Mouse (Mus musculus): ENCODE measurements around the gene Grap.
"Not testable (repeated sequence)": the region's sequence is repeated elsewhere in the genome, so short reads cannot be mapped to it uniquely, and the experiment has no call there.

Gene Grap

DNA sequence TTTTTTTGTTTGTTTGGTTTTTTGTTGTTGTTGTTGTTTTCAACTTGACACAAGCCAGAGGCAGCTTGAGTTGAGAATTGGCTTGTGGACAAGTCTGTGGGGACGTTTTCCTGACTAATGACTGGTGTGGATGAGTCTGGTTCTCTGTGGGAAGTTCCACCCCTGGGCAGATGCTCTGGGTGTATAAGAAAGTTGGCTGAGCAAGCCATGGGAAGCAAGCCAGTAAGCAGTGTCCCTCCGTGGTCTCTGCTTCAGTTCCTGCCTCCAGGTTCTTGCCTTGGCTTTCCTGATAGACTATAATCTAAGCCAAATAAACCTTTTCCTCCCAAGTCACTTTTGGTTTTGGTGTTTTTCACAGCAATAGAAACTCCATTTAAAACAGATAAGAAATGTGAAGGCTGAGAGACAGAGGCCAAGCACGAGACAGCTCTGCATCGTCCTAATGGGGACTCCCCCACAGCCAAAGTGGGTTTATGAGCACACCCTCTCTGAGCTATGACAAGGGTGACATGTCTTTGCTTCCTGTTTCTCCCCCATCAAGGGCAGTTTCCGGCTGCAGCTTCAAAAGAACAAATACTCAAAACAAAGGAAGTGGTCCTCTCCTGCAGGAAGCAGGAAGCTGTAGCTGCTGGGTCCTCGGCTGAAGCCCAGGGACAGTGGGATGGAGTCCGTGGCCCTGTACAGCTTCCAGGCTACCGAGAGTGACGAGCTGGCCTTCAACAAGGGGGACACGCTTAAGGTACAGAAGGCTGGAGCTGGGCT lies at the start of gene Grap:
TSS of gene Grap (plus strand) at position 580 of the 762 bp plus-strand sequence.
- DNase-seq (ENCODE audit: low spot score), result no peak

DNA sequence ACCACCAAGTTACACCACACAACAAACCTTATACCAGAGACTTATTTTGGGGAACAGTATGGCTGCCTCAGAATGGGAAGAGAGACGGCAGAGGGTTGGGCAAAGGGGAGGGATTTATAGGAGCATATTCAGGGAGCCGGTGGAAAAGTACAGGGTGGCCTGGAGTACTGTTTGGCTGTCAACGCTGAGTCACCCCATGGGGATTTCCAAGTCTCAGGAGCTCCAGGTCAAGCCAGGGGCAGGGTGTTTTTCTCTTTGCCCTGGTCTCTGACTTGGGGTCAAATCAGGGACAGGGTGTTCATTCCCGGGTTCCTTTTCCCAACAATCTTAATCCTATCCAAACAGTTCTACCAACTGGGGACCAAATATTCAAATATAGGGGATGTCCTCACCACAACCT lies 45.0 kb upstream of the Grap start:
- DNase-seq (ENCODE audit: low spot score), result no peak

DNA sequence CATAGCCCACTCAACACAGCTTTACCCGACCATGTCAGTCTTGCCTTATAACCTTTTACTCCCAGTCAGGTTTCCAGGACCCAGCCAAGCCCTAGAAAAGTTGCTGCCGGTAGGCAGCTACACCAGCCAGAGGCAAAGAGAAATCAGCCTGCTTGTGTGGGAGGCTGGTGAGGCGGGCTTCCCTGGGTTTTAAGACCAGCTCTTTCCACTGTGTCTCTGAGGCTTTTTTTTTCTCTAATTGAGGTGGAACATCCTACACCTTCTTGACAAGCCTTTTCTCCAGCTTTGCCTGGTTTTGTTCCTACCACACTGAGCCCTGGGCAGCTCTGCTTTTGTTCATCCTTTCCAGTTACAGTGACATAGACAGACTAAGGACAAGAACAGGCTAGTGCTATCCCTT lies 41.9 kb upstream of the Grap start:
- no peak for DNase-seq (ENCODE audit: low spot score)

DNA sequence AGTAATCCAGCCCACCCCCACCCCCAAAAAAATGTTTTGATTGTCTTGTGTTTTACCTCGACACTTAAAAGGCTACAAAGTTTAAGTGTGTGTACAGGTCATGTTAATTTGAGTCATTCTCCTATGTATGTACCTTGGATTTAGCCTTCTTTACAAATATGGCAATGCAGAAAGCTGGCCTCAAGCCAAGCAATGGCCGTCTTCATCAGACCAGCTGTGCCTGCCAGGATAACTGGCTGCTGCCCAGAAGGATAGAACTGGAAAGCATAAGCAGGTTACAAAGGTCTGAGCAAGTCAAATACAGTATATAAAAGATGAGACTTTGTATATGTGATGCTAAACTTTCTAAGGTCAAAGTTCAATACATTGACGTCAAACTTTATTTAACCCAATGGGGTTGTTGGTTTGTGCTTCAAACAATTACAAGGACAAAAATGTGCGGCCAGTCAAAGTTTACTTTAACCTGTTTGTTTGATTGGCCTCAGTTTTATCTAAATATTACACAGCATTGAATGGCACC lies 40.9 kb upstream of the Grap start:
- DNase-seq (ENCODE audit: low spot score), result no peak

DNA sequence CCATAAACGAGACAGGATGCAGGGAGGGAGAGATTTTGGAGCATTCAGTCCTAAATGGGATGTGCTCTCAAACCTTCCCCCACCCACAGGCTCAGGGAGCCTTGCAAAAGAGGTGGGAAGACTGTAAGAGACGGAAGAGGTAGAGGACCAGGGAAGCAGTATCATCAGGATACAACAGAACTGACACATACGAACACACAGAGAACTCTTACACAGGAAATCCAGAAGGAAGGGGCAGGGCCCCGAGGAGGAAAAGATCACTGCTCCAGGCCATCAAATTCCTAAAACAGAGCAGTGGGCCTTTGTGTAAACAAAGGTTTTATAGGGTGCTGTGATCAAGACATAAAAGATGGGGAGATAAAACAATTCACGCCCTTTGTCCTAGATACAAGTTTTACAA lies 38.7 kb upstream of the Grap start:
- DNase-seq (ENCODE audit: low spot score), result no peak

DNA sequence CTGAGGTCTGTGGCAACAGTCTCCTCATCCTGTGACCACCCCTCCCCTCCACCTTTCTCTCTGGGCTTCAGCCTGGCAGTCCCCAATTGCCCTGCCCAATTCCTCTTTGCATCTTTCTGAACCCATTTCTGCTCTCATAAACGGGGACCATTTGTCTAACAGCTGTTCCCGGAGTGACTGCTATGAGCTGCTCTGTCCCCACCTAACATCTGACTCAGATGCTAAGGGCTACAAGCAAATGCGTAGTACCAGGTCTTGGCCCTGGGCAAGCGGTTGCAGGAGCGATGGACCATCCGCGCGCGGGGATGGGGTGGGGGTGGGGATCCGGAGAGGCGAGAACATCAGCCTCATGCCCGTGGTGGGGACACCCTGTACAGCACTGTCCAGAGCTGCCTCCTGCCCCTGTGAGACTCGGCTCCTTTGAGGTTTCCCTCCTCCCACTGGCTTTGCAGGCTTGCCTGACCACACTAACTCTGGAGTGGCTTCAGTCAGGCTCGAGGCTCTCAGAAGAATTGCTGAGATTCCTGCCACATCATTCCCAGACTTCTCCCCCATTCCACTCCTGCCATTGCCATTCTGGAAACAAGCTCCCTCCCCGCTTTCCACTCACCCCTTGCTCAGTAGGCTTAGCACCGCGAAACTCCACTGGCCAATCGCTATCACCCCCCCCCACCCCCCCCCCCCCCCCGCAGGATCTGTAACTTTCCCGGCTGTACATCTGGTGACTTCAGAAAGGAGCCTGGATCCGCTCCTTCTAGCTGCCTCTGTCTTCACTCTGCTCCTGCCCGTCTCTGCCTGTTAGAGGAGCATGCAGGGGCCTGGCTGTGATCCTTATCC lies 37.2 kb upstream of the Grap start:
- peak; percentile 53 for DNase-seq (ENCODE audit: low spot score)

DNA sequence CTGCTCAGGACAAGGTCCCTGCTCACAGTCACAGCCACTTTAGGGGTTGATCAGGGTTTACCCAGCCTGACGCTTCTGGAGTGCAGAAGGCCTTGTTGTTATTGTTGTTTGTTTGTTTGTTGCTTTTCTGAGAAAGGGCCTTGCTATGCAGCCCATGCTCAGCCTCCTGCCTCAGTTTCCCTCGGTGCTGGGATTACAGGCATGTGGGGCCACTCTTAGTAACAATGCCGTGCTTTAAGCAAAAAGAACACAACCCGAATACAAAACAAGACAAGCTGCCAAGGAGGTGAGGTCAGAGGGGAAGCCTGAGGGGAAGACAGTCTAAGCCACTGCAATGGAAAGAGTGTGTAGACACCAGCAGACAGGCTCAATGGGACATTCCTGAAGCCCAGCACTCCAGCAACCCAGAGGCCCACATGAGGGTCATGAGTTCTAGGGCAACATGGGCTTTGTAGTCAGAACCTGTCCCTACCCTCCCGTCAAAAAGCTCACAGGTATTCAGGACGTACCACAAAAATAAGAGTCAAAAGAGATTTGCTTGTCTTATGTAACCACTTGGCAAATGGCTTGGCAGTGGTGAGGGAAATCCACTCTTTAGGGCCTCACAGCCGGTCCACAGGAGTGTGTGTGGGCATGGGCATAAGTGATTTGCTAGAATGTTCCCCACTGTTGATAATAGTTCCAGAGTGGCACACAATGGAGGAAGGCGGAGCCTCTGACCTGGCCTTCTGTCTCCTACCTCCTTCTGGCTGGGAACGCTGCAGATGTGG lies 36.4 kb upstream of the Grap start:
- no peak for DNase-seq (ENCODE audit: low spot score)

DNA sequence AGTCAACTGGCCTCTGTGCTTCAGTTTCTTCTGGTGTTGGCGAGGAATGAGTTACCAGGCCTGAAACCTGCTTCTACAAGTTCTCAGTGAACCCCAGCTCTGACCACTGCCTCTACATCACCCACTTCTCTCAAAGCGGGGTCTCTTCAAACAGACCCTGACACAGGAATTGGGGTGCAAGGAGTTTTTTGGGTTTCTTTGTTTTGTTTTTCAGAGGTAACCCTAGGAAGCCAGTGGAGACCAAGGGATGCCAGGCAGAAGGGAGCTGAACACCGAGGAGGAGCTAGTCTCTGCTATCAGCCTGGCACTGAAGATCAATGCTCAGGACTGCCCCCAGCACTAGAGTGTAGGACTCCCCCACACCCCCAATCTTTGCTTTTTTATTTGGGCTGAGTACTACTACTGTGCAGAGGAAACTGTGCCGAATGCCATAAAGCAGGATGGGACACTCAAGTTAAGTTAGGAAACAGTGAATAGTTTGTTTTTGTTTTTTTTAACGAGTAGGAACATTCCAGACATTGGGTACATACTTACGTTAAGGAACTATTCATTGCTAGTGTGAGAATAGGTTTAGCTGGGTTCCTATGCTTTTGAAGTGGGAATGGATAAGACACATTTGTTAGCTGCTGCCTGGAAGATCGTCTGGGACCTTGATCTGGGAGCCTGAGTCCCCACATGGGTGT lies 35.6 kb upstream of the Grap start:
- no peak for DNase-seq (ENCODE audit: low spot score)

DNA sequence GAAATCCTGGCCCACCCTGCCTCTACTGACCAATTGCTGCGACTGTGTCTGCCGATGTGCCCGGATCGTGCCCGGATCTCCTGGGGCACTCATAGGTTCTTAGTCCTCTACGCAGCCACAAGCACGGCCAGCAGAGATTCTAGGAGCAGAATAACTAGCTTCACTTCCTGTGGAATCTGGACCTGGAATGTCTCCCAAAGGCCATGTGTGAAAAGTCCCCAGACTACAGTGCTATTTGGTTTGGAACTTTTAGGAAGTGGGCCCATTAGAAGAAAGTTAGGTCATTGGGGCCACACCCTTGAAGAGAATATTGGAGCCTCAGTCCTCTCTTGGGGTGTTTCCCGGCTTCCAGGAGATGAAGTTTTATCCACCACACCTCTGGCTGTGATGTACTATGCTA lies 34.9 kb upstream of the Grap start:
- no peak for DNase-seq (ENCODE audit: low spot score)

DNA sequence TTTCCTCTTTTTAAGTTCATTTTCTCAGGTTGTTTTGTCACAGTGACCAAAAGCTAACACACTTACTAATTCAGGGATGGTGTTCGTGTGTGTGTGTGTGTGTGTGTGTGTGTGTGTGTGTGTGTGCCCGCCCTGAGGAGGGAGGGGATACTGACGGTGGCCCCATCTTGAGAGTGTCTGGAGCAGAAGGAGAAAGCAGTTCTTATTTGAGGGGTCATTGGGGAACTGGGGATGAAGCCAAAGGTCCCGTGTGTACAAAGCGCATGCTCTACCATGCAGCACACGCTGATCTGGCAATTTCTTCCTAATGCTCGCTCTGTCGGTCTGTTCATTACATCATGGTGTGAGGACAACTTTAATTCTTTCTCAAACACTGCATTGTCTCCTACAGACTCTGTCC lies 34.5 kb upstream of the Grap start:
- DNase-seq (ENCODE audit: low spot score), result no peak

DNA sequence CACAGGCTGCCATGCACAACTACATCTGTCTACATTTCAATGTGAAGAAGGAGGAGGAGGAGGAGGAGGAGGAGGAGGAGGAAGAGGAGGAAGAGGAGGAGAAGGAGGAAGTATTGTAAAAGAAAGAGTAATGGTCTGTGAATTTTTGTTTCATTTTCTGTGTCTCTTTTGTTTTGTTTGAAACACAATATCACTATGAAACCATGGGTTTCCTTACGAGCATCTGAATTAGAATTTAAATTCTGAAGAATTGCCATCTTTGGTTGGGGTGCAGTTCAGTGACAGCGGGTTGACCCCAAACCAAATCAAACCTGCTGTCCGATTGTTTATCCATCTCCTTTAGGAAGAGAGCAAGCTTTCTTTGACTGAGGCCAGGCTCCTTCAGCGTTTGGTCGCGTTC lies 33.7 kb upstream of the Grap start:
- no peak for DNase-seq (ENCODE audit: low spot score)

DNA sequence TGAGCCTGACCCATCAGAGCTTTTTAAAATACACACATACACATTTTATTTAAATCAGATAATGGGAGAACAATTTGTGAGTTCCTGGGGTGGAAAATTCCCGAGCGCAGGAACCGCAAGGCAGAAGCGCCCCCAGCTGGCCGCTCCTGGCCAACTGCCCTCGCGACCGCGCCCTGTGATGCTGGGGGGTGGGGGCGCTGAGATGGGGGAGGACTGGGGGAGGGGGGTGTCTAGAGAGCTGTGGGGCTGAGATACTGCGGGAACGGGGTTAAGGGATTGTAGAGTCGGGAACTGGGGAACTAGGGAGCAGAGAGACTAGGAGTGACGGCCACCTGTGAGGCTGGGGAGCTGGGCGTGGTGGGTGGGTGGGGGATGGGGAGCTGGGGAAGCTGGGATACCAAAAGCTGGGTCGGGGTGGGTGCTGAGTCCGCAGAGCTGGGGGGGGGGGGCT lies 33.2 kb upstream of the Grap start:
- peak; percentile 78 for DNase-seq (ENCODE audit: low spot score)

DNA sequence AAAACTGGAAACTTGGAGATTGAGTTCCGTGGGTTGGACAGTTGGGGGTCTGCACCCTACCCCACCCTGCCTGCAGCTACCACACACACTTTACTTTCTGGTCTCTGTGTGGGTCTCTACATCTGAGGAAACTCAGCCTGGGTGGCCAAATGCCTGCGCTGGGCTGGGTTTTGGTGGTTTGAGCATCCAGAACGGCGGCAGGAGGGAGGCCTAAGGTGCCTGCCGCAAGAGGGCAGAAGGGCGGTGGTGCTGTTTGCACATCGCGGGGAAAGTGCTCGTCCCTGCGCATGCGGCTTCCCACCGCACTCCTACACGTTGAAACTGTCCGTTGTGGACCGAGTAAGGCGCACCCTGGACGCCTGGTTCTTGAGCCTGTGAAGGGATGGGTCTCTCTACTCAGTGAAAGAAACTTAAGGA lies 32.8 kb upstream of the Grap start:
- peak; percentile 86 for DNase-seq (ENCODE audit: low spot score)

DNA sequence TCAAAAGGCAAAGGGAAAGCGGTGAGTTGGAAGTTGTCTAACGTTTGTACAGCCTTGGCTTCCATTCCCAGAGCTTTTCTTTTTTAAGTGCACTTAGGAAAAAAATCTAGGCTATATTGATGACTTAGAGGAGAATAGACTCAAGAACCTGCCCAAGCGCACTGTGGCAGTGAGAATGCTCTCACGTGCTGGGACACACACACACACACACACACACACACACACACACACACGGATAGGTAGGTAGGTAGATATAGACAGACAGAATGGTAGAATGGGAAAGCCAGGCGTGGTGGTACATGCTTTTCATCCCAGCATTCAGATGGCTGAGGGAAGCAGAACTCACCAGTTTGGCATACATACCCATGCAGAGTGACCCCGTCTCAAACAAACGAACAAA lies 32.3 kb upstream of the Grap start:
- no peak for DNase-seq (ENCODE audit: low spot score)

DNA sequence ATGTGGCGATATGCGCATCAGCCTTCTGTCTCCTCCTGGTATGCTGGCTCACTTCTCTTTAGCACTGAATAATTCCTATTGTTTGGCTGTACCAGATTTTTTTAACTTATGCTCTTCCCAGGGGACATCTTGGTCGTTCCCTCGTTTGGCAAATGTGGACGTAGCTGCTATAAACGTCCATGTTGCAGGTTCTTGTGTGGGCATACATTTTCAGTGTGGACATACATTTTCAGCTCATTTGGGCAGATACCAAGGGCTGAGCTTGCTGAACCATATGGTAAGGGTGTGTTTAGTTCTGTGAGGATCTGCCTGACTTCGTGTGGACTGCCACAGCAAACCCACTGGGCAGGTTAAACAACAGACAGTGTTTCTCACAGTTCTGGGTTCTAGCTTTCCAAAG lies 27.9 kb upstream of the Grap start:
- DNase-seq (ENCODE audit: low spot score), result no peak

DNA sequence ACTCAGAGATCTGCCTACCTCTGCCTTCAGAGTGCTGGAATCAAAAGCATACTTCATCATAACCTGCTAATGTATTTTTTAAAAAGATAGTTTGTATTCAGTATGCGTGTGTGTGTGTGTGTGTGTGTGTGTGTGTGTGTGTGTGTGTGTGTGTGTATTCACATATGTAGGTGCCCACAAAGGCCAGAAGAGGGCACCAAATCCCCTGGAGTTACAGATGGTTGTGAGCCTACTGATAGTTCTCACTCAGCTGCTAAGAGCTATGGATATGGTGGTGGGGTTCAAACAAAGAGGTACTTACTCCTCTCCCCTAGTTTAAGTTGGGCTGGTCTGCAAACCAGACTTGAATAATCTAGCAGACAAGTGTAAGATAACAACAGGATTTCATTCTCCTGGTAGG lies 26.6 kb upstream of the Grap start:
- DNase-seq (ENCODE audit: low spot score), result no peak

DNA sequence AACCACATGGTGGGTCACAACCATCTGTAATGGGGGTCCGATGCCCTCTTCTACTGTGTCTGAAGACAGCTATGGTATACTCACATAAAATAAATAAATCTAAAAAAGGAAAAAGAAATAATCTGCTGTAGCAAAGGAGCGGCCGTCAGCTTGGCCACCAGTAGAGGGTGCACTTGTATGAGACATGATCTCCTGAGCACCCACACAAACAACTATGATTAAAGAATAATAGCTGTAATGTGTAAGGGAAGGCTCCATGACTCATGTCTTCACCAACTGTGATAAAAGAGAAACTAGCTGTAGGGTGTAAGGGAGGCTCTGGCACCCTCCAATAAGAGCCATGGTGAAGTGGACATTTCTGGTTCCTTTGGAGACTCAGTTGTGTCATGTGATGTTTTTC lies 23.4 kb upstream of the Grap start:
- DNase-seq (ENCODE audit: low spot score), result peak; percentile 29

DNA sequence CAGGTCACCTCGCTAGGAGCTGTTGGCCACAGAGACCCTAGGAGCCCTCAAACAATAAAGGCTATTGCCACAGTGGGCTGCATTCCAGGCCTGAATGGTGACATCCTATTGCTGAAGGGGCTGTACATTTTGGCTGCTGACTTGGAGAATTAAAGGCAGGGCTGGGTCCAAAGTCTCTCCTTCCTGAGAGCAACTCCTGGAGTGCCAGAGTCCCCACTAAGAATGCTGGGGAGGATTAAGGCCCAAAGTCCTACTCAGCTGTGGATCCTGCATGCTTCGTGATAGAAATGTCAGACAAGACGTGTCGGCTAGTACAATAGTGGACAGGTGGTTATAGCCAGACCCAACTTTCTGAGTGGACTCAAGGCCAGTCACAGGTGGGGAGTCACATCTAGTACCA lies 16.8 kb upstream of the Grap start:
- not testable (repeated sequence) for DNase-seq (ENCODE audit: low spot score)

DNA sequence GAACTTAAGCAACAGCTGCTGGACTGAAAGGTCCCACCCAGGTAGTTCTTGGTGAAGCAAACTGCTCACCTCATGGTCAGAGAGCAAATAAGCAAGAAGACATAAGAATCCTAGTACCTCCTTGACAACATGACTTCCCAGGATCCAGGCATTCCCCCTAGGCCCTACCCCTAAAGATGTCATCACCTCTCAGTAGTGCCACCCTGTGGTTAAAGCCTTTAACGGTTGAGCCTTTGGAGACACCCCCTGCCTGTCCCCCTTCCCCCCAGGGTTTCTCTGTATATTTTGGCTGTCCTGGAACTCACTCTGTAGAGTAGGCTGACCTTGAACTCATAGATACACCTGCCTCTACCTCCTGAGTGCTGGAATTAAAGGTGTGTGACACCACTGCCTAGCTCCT lies 15.7 kb upstream of the Grap start:
- DNase-seq (ENCODE audit: low spot score), result no peak

DNA sequence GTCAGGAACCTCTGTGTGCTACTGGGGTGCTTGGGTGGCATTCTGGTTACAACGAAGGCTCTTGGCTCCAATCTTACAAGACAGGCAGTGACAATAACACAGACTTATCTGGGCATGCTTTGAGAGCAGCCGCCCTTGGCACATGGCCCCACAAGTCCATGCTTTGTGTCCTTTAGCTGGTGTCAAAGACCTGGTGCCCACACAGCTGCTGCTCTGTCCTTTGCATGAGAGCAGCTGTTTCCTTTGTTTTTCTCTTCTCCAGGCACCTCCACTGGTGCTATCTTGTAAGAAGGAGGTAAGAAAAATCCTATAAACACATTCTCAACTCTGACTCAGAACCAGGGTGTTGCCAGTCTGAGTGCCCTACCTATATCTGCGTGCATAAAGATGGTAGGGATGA lies 15.2 kb upstream of the Grap start:
- DNase-seq (ENCODE audit: low spot score), result no peak

DNA sequence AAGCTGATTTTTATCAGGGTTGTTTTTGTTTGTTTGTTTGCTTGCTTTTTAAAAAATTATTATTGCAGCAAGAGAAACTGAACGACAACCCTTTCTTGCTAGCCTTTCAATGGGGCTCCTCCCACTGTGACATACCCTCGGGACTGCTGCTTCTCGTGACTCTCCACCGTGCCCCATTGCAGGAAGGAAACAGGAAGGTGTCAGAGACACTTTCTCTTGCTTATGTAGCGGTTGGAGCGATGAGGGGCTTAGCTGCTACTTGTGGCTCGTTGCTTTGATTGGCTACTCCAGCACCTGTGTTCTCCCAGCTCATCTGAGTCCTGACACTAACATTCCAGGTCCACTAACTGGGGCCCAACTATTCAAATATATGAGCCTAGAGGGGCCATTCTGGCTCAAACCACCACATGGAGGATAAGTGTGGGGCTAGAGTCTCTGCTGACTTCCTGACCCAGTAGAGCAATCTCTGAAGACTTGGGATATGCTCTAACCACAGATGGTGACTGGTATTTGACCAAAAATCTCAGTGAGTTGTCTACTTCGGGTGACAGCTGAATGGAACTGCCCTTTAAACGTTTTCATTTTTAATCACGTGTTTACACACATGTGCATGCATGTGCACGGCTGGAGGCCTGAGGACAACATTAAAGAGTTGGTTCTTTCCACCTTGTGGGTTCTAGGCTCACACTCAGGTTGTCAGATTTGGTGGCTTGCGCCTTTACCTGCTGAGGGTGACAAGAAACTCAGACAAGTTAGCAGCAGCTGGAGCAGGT lies 14.1 kb upstream of the Grap start:
- no peak for DNase-seq (ENCODE audit: low spot score)
